Mouse (Mus musculus) hindlimb bud, embryonic 11.5 days (tissue): ENCODE measurements around the gene Dhx40.
"Not testable (repeated sequence)": the region's sequence is repeated elsewhere in the genome, so short reads cannot be mapped to it uniquely, and the experiment has no call there.

Experiments
- DNase-seq: peaks from one replicate; pipeline ENCODE4 v3.0.0-alpha.2; 2012; ENCODE audit warnings: low read depth, low spot score; ENCODE audit errors: extremely low spot score

Gene Dhx40

GRCm38 (mm10) chr11:86756156-86757141, 51.1 kb downstream of the Dhx40 start:
- DNase-seq, result no peak

- DNase-seq, result no peak
These were observed 55.1 kb downstream of the Dhx40 start for GRCm38 (mm10) chr11:86752404-86752803.

GRCm38 (mm10) chr11:86751010-86751409, 56.5 kb downstream of the Dhx40 start:
- DNase-seq, result no peak

- DNase-seq, result no peak
These were observed 57.6 kb downstream of the Dhx40 start for GRCm38 (mm10) chr11:86749776-86750423.

- DNase-seq, result no peak
These were observed 61.7 kb downstream of the Dhx40 start for GRCm38 (mm10) chr11:86745634-86746404.

GRCm38 (mm10) chr11:86742605-86743004, 64.9 kb downstream of the Dhx40 start:
- DNase-seq, result no peak

GRCm38 (mm10) chr11:86741505-86741904, 66.0 kb downstream of the Dhx40 start:
- DNase-seq, result no peak

GRCm38 (mm10) chr11:86739470-86739869, 68.1 kb downstream of the Dhx40 start:
- no peak for DNase-seq

GRCm38 (mm10) chr11:86738956-86739355, 68.6 kb downstream of the Dhx40 start:
- no peak for DNase-seq

- not testable (repeated sequence) for DNase-seq
These were observed 69.2 kb downstream of the Dhx40 start for GRCm38 (mm10) chr11:86738308-86738707.

- no peak for DNase-seq
These were observed 70.1 kb downstream of the Dhx40 start for GRCm38 (mm10) chr11:86737301-86738000.

GRCm38 (mm10) chr11:86734993-86735392, 72.6 kb downstream of the Dhx40 start:
- DNase-seq, result no peak

GRCm38 (mm10) chr11:86734241-86734939, 73.2 kb downstream of the Dhx40 start:
- DNase-seq, result no peak

- no peak for DNase-seq
These were observed 76.1 kb downstream of the Dhx40 start for GRCm38 (mm10) chr11:86731443-86731842.

GRCm38 (mm10) chr11:86725607-86726006, 81.9 kb downstream of the Dhx40 start:
- DNase-seq, result no peak

GRCm38 (mm10) chr11:86724982-86725381, 82.6 kb downstream of the Dhx40 start:
- no peak for DNase-seq

- no peak for DNase-seq
These were observed 83.5 kb downstream of the Dhx40 start for GRCm38 (mm10) chr11:86724004-86724403.

GRCm38 (mm10) chr11:86719390-86719789, 88.2 kb downstream of the Dhx40 start:
- no peak for DNase-seq
